Mouse (Mus musculus): ENCODE results near the gene Aff3. TPM values are rescaled to one million over a fixed set of nuclear protein-coding genes. Genes with fewer than 3 reads are reported as not detected.

Aff3 gene
- polyA plus RNA-seq, 1 experiment from 2014 or later = 0.38 TPM

DNA sequence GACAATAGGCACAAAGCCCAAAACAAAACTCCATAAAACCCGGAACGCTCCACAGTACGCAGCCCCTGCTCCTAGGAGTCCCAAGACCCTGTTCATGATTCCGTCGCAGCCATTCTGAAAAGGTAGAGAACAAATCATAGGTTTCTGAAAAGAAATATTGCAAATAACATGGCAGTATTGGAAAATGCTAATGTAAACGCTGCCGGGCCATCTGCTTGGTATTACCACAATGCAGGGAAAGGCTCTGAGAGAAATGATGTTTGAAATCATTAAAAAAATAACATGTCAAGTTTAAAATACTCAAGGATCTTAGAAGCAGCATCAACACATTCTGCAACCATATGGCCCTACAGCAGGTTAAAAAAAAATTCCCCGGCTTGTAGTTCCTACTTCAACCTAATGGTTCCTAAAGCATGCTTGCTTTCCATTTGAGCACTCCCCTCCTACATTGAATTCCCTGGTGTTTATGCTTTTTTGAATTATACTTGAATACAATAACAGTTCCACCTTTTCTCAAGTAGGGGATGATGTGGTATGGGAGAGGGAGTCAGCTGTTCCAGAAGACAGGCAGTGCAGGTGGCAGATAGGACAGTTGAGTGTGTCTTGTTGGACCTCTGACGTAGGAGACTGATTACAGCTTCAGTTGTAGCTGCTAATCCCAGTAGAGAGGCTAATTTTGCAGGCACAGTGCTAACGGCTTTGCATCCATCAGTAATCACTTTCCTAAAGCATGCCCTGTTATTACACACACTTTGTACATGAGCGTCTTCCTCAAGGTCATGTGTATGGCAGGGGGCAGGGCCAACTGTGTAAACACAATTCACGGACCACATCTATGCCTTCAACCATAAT lies 246.3 kb downstream of the Aff3 start:
- Histone ChIP-seq H3K36me3 (ENCODE audit: control insufficient read depth, insufficient read depth) (no peaks in the 10 kb centered on the region), H3K9me3 (replicated peaks; ENCODE audit: control insufficient read depth, low read length) (no peaks in the 10 kb centered on the region), H3K4me1 (ENCODE audit: control insufficient read depth, low read depth, low read length) (no peaks in the 10 kb centered on the region), H3K27me3 (ENCODE audit: control insufficient read depth, insufficient read depth, low read depth, low read length) (no peaks in the 10 kb centered on the region), H3K27ac (ENCODE audit: low read length) (no peak overlapping the region), H3K4me3 (ENCODE audit: low read depth, low read length) (no peak overlapping the region), H3K4me2 (ENCODE audit: low read depth, low read length) (no peak overlapping the region), H3K9ac (ENCODE audit: low read depth, low read length) (no peak overlapping the region)
- WGBS (ENCODE audit: insufficient replicate concordance) = 76% methylated on average over 12 of the region's 12 CpGs
- no peak for ATAC-seq (ENCODE audit: low read depth)

GRCm38 (mm10) chr1:38417196-38417595 lies 247.6 kb downstream of the Aff3 start:
- Histone ChIP-seq H3K9ac (ENCODE audit: low read depth, low read length) (no peak overlapping the region), H3K27me3 (ENCODE audit: control insufficient read depth, insufficient read depth, low read depth, low read length) (no peaks in the 10 kb centered on the region), H3K27ac (ENCODE audit: low read length) (no peak overlapping the region), H3K4me3 (ENCODE audit: low read depth, low read length) (no peak overlapping the region), H3K4me1 (ENCODE audit: control insufficient read depth, low read depth, low read length) (no peaks in the 10 kb centered on the region), H3K4me2 (ENCODE audit: low read depth, low read length) (no peak overlapping the region), H3K36me3 (ENCODE audit: control insufficient read depth, insufficient read depth) (no peaks in the 10 kb centered on the region), H3K9me3 (replicated peaks; ENCODE audit: control insufficient read depth, low read length) (no peaks in the 10 kb centered on the region)
- WGBS (ENCODE audit: insufficient replicate concordance) = 68% methylated on average over 12 of the region's 12 CpGs
- ATAC-seq (ENCODE audit: low read depth) = no peak

- no peak for ATAC-seq (ENCODE audit: low read depth)
- H3K4me2 ChIP-seq (ENCODE audit: low read depth, low read length) = no peak overlapping the region
- WGBS (ENCODE audit: insufficient replicate concordance) = 51% methylated on average over 6 of the region's 6 CpGs
Observed at GRCm38 (mm10) chr1:38415511-38415910, 249.2 kb downstream of the Aff3 start.

DNA sequence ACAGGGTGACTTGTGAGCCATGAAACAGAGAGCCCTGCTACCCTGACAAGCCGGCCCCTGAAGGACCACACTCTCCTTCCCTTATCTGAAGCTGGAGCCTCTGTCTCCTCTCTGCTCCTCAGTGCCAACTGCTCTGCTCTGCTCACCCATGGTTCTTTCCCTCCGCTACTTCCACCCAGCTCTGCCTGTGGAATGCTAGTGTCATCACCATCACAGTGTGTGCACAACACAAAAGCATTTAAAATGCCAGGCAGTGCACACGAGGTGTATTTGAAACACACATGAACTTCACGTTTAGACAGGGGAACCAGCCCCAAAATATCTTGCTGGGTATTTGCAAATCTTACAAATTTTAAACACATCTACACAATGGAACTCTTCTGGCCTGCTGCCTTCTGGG lies 253.6 kb downstream of the Aff3 start:
- Histone ChIP-seq H3K4me2 (ENCODE audit: low read depth, low read length) (no peak overlapping the region), H3K4me1 (ENCODE audit: control insufficient read depth, low read depth, low read length) (no peaks in the 10 kb centered on the region), H3K27me3 (ENCODE audit: control insufficient read depth, insufficient read depth, low read depth, low read length) (no peaks in the 10 kb centered on the region), H3K36me3 (ENCODE audit: control insufficient read depth, insufficient read depth) (no peaks in the 10 kb centered on the region), H3K9ac (ENCODE audit: low read depth, low read length) (no peak overlapping the region), H3K27ac (ENCODE audit: low read length) (no peak overlapping the region), H3K4me3 (ENCODE audit: low read depth, low read length) (no peak overlapping the region), H3K9me3 (replicated peaks; ENCODE audit: control insufficient read depth, low read length) (no peaks in the 10 kb centered on the region)
- 56% methylated on average over 4 of the region's 4 CpGs for WGBS (ENCODE audit: insufficient replicate concordance)
- ATAC-seq (ENCODE audit: low read depth) = no peak

More at GRCm38 (mm10) chr1:38415511-38415910, 249.2 kb downstream of the Aff3 start:
- no peaks in the 10 kb centered on the region for H3K36me3 ChIP-seq (ENCODE audit: control insufficient read depth, insufficient read depth)
- H3K4me3 ChIP-seq (ENCODE audit: low read depth, low read length) = no peak overlapping the region
- no peaks in the 10 kb centered on the region for H3K4me1 ChIP-seq (ENCODE audit: control insufficient read depth, low read depth, low read length)
- no peak overlapping the region for H3K9ac ChIP-seq (ENCODE audit: low read depth, low read length)
- no peaks in the 10 kb centered on the region for H3K27me3 ChIP-seq (ENCODE audit: control insufficient read depth, insufficient read depth, low read depth, low read length)
- H3K9me3 ChIP-seq (replicated peaks; ENCODE audit: control insufficient read depth, low read length) = no peaks in the 10 kb centered on the region
- no peak overlapping the region for H3K27ac ChIP-seq (ENCODE audit: low read length)

GRCm38 (mm10) chr1:38410457-38410856 lies 254.3 kb downstream of the Aff3 start:
- no peaks in the 10 kb centered on the region for H3K4me1 ChIP-seq (ENCODE audit: control insufficient read depth, low read depth, low read length)
- no peak overlapping the region for H3K9ac ChIP-seq (ENCODE audit: low read depth, low read length)
- 62% methylated on average over 4 of the region's 4 CpGs for WGBS (ENCODE audit: insufficient replicate concordance)
- H3K4me3 ChIP-seq (ENCODE audit: low read depth, low read length) = no peak overlapping the region
- H3K36me3 ChIP-seq (ENCODE audit: control insufficient read depth, insufficient read depth) = no peaks in the 10 kb centered on the region
- no peak overlapping the region for H3K4me2 ChIP-seq (ENCODE audit: low read depth, low read length)
- H3K27ac ChIP-seq (ENCODE audit: low read length) = no peak overlapping the region
- no peaks in the 10 kb centered on the region for H3K27me3 ChIP-seq (ENCODE audit: control insufficient read depth, insufficient read depth, low read depth, low read length)
- H3K9me3 ChIP-seq (replicated peaks; ENCODE audit: control insufficient read depth, low read length) = no peaks in the 10 kb centered on the region
- no peak for ATAC-seq (ENCODE audit: low read depth)

DNA sequence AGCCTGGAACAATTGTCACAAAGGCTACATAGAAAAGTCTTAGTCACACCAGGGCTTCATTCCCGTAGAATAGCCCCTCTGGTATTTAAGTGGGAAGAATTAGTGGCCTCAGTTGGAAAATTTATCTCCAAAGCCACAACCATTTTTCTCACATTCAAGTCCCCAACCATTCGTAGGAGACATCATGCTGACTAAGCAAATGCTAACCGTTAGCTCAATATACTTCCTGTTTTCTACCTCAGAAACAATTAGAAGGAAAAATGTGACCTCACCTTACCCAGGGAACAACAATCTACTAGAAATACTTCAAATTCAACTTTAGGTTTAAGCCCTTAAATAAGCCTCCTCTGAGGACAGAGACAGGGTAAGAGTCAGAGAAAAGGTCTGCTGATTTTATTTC lies 256.5 kb downstream of the Aff3 start:
- Histone ChIP-seq H3K9ac (ENCODE audit: low read depth, low read length) (no peak overlapping the region), H3K9me3 (replicated peaks; ENCODE audit: control insufficient read depth, low read length) (no peaks in the 10 kb centered on the region), H3K4me1 (ENCODE audit: control insufficient read depth, low read depth, low read length) (no peaks in the 10 kb centered on the region), H3K36me3 (ENCODE audit: control insufficient read depth, insufficient read depth) (no peaks in the 10 kb centered on the region), H3K27me3 (ENCODE audit: control insufficient read depth, insufficient read depth, low read depth, low read length) (no peaks in the 10 kb centered on the region), H3K27ac (ENCODE audit: low read length) (no peak overlapping the region), H3K4me3 (ENCODE audit: low read depth, low read length) (no peak overlapping the region), H3K4me2 (ENCODE audit: low read depth, low read length) (no peak overlapping the region)
- no peak for ATAC-seq (ENCODE audit: low read depth)
- WGBS (ENCODE audit: insufficient replicate concordance) = 31% methylated on average over 3 of the region's 3 CpGs

- H3K27ac ChIP-seq (ENCODE audit: low read length) = no peak overlapping the region
- H3K36me3 ChIP-seq (ENCODE audit: control insufficient read depth, insufficient read depth) = no peaks in the 10 kb centered on the region
- no peaks in the 10 kb centered on the region for H3K9me3 ChIP-seq (replicated peaks; ENCODE audit: control insufficient read depth, low read length)
- WGBS (ENCODE audit: insufficient replicate concordance) = 71% methylated on average over 5 of the region's 5 CpGs
- no peak overlapping the region for H3K9ac ChIP-seq (ENCODE audit: low read depth, low read length)
- no peak overlapping the region for H3K4me3 ChIP-seq (ENCODE audit: low read depth, low read length)
- ATAC-seq (ENCODE audit: low read depth) = no peak
- H3K4me2 ChIP-seq (ENCODE audit: low read depth, low read length) = no peak overlapping the region
- no peaks in the 10 kb centered on the region for H3K4me1 ChIP-seq (ENCODE audit: control insufficient read depth, low read depth, low read length)
- H3K27me3 ChIP-seq (ENCODE audit: control insufficient read depth, insufficient read depth, low read depth, low read length) = no peaks in the 10 kb centered on the region
Observed at GRCm38 (mm10) chr1:38403781-38404180, 261.0 kb downstream of the Aff3 start.

DNA sequence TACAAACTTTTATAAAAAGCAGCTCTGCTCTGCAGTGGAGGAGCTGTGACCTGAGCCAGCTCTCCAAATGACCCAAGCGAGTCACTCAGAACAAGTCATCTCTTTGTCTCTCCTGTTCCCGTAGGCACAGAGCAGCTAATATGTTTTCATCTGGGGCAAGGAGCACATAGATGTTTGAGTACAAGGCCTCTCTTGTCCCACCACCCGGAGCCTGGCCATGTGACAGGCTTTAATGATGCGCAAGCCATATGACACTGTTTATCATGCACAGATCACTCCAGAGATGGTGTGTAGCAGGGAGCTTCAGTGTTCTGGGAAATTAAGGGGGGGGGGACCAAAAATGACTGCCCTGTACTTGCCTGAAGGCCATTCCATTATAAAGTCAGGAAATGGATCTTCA lies 262.9 kb downstream of the Aff3 start:
- WGBS (ENCODE audit: insufficient replicate concordance) = 71% methylated on average over 4 of the region's 4 CpGs
- ATAC-seq (ENCODE audit: low read depth) = no peak
- no peaks in the 10 kb centered on the region for H3K27me3 ChIP-seq (ENCODE audit: control insufficient read depth, insufficient read depth, low read depth, low read length)

DNA sequence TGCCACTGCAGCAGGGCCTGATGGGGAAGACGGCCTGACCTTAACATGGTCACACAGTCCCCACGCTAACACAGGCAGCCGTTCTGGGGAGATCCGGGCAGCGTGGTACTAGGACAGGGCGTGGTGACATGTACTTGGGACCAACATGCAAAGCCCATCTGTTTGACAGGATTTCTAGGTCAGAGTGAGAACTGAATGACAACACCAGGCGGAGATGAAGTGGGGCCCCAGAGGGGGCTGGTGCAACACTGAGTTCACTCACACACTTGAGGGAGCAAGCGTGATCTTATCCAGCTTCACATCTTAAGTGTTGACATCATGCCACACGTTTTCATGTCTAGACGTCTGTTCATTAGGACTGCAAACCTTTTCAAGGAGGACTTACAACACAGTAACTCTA lies 265.5 kb downstream of the Aff3 start:
- no peak overlapping the region for H3K4me2 ChIP-seq (ENCODE audit: low read depth, low read length)
- H3K4me3 ChIP-seq (ENCODE audit: low read depth, low read length) = no peak overlapping the region
- H3K9me3 ChIP-seq (replicated peaks; ENCODE audit: control insufficient read depth, low read length) = no peaks in the 10 kb centered on the region
- no peaks in the 10 kb centered on the region for H3K27me3 ChIP-seq (ENCODE audit: control insufficient read depth, insufficient read depth, low read depth, low read length)
- H3K9ac ChIP-seq (ENCODE audit: low read depth, low read length) = no peak overlapping the region
- H3K27ac ChIP-seq (ENCODE audit: low read length) = no peak overlapping the region
- no peaks in the 10 kb centered on the region for H3K36me3 ChIP-seq (ENCODE audit: control insufficient read depth, insufficient read depth)
- no peak for ATAC-seq (ENCODE audit: low read depth)
- WGBS (ENCODE audit: insufficient replicate concordance) = 63% methylated on average over 10 of the region's 10 CpGs
- no peaks in the 10 kb centered on the region for H3K4me1 ChIP-seq (ENCODE audit: control insufficient read depth, low read depth, low read length)

More for the DNA sequence above, 262.9 kb downstream of the Aff3 start:
- Histone ChIP-seq H3K4me1 (ENCODE audit: control insufficient read depth, low read depth, low read length) (no peaks in the 10 kb centered on the region), H3K36me3 (ENCODE audit: control insufficient read depth, insufficient read depth) (no peaks in the 10 kb centered on the region), H3K4me3 (ENCODE audit: low read depth, low read length) (no peak overlapping the region), H3K9me3 (replicated peaks; ENCODE audit: control insufficient read depth, low read length) (no peaks in the 10 kb centered on the region), H3K9ac (ENCODE audit: low read depth, low read length) (no peak overlapping the region), H3K4me2 (ENCODE audit: low read depth, low read length) (no peak overlapping the region), H3K27ac (ENCODE audit: low read length) (no peak overlapping the region)
